Mouse (Mus musculus): ENCODE data around the gene Hoxd13. TPM values are rescaled to one million over a fixed set of nuclear protein-coding genes. Genes with fewer than 3 reads are reported as not detected.

Gene Hoxd13
- polyA plus RNA-seq, 1 experiment from 2014 or later: 0.06 TPM

GRCm38 (mm10) chr2:74655821-74656631 is 12.1 kb upstream of the Hoxd13 start:
- H3K27ac ChIP-seq: no peak overlapping the region
- ATAC-seq (replicated peaks): no peak

GRCm38 (mm10) chr2:74656632-74657021 is 11.5 kb upstream of the Hoxd13 start:
- H3K4me3 ChIP-seq: no peak overlapping the region

More at GRCm38 (mm10) chr2:74655821-74656631, 12.1 kb upstream of the Hoxd13 start:
- Histone ChIP-seq H3K27me3 (replicated peaks) (peaks cover 52% of the 10 kb centered on the region), H3K36me3 (replicated peaks) (no peaks in the 10 kb centered on the region), H3K9ac (no peak overlapping the region), H3K4me2 (peak overlapping the region; percentile 50), H3K9me3 (no peaks in the 10 kb centered on the region), H3K4me1 (peaks cover 12% of the 10 kb centered on the region), H3K4me3 (peak overlapping the region; percentile 28)
- WGBS: 1% methylated on average over 66 of the region's 69 CpGs

GRCm38 (mm10) chr2:74657251-74658023 is 10.7 kb upstream of the Hoxd13 start:
- Histone ChIP-seq H3K9me3 (no peaks in the 10 kb centered on the region), H3K9ac (no peak overlapping the region), H3K4me1 (peaks cover 16% of the 10 kb centered on the region), H3K27ac (no peak overlapping the region), H3K4me2 (no peak overlapping the region), H3K4me3 (0 out of 2 replicates have a peak overlapping the region, but pooled peaks have one; percentile 3), H3K36me3 (replicated peaks) (no peaks in the 10 kb centered on the region), H3K27me3 (replicated peaks) (peaks cover 54% of the 10 kb centered on the region)
- 3% methylated on average over 62 of the region's 62 CpGs for WGBS
- ATAC-seq (replicated peaks): no peak

More at GRCm38 (mm10) chr2:74656632-74657021, 11.5 kb upstream of the Hoxd13 start:
- Histone ChIP-seq H3K36me3 (replicated peaks) (no peaks in the 10 kb centered on the region), H3K27ac (no peak overlapping the region), H3K4me1 (peaks cover 14% of the 10 kb centered on the region), H3K9ac (no peak overlapping the region), H3K27me3 (replicated peaks) (peaks cover 53% of the 10 kb centered on the region), H3K9me3 (no peaks in the 10 kb centered on the region), H3K4me2 (no peak overlapping the region)
- ATAC-seq (replicated peaks): no peak
- WGBS: 1% methylated on average over 4 of the region's 4 CpGs

GRCm38 (mm10) chr2:74658024-74658666 is 10.0 kb upstream of the Hoxd13 start:
- peaks cover 58% of the 10 kb centered on the region for H3K27me3 ChIP-seq (replicated peaks)
- 1% methylated on average over 15 of the region's 15 CpGs for WGBS
- ATAC-seq (replicated peaks): no peak
- 0 out of 2 replicates have a peak overlapping the region, but pooled peaks have one; percentile 3 for H3K4me3 ChIP-seq
- no peaks in the 10 kb centered on the region for H3K9me3 ChIP-seq
- no peaks in the 10 kb centered on the region for H3K36me3 ChIP-seq (replicated peaks)
- H3K4me1 ChIP-seq: peaks cover 16% of the 10 kb centered on the region
- H3K27ac ChIP-seq: no peak overlapping the region
- no peak overlapping the region for H3K4me2 ChIP-seq
- no peak overlapping the region for H3K9ac ChIP-seq

GRCm38 (mm10) chr2:74658667-74659371 is 9.3 kb upstream of the Hoxd13 start:
- H3K9me3 ChIP-seq: no peaks in the 10 kb centered on the region
- no peak overlapping the region for H3K4me2 ChIP-seq
- no peak for ATAC-seq (replicated peaks)
- no peak overlapping the region for H3K27ac ChIP-seq
- peaks cover 63% of the 10 kb centered on the region for H3K27me3 ChIP-seq (replicated peaks)
- no peaks in the 10 kb centered on the region for H3K36me3 ChIP-seq (replicated peaks)
- WGBS: under 1% methylated on average over 47 of the region's 47 CpGs
- peaks cover 16% of the 10 kb centered on the region for H3K4me1 ChIP-seq
- H3K4me3 ChIP-seq: 0 out of 2 replicates have a peak overlapping the region, but pooled peaks have one; percentile 4
- H3K9ac ChIP-seq: no peak overlapping the region

- no peak within 1 kb of the TSS for H3K27ac ChIP-seq
- 2% methylated on average over 28 of the region's 28 CpGs for WGBS
- no peak within 1 kb of the TSS for H3K4me2 ChIP-seq
- ATAC-seq (replicated peaks): no peak
- no peaks in the 10 kb centered on the region for H3K36me3 ChIP-seq (replicated peaks)
- peaks cover 63% of the 10 kb centered on the region for H3K27me3 ChIP-seq (replicated peaks)
- H3K4me1 ChIP-seq: peaks cover 16% of the 10 kb centered on the region
- H3K9me3 ChIP-seq: no peaks in the 10 kb centered on the region
- H3K9ac ChIP-seq: no peak within 1 kb of the TSS
- H3K4me3 ChIP-seq: 0 out of 2 replicates have a peak within 1 kb of the TSS, but pooled peaks have one; percentile 4
Measured at GRCm38 (mm10) chr2:74659507-74660005, 8.6 kb upstream of the Hoxd13 start, which contains the start of gene Evx2. Evx2 (minus strand) TSS chr2:74659557.

- Histone ChIP-seq H3K4me2 (no peak overlapping the region), H3K27ac (no peak overlapping the region), H3K4me1 (peaks cover 12% of the 10 kb centered on the region), H3K9me3 (no peaks in the 10 kb centered on the region), H3K4me3 (no peak overlapping the region), H3K27me3 (replicated peaks) (peaks cover 62% of the 10 kb centered on the region), H3K36me3 (replicated peaks) (no peaks in the 10 kb centered on the region), H3K9ac (no peak overlapping the region)
- 0 out of 2 replicates have a peak, but pooled peaks have one; percentile 33 for ATAC-seq (replicated peaks)
- 4% methylated on average over 30 of the region's 30 CpGs for WGBS
Measured at GRCm38 (mm10) chr2:74660421-74661375, 7.4 kb upstream of the Hoxd13 start.

GRCm38 (mm10) chr2:74661685-74662084 is 6.4 kb upstream of the Hoxd13 start:
- peak; percentile 63 for ATAC-seq (replicated peaks)

GRCm38 (mm10) chr2:74663291-74663925 is 4.7 kb upstream of the Hoxd13 start:
- Histone ChIP-seq H3K36me3 (replicated peaks) (no peaks in the 10 kb centered on the region), H3K9me3 (no peaks in the 10 kb centered on the region), H3K27me3 (replicated peaks) (peaks cover 83% of the 10 kb centered on the region), H3K27ac (no peak overlapping the region), H3K9ac (no peak overlapping the region), H3K4me3 (no peak overlapping the region), H3K4me2 (no peak overlapping the region), H3K4me1 (peaks cover 11% of the 10 kb centered on the region)
- no peak for ATAC-seq (replicated peaks)
- 6% methylated on average over 18 of the region's 18 CpGs for WGBS

More at GRCm38 (mm10) chr2:74661685-74662084, 6.4 kb upstream of the Hoxd13 start:
- Histone ChIP-seq H3K9me3 (no peaks in the 10 kb centered on the region), H3K4me3 (0 out of 2 replicates have a peak overlapping the region, but pooled peaks have one; percentile 4), H3K27me3 (replicated peaks) (peaks cover 70% of the 10 kb centered on the region), H3K9ac (no peak overlapping the region), H3K27ac (no peak overlapping the region), H3K36me3 (replicated peaks) (no peaks in the 10 kb centered on the region), H3K4me2 (peak overlapping the region; percentile 36), H3K4me1 (0 out of 2 replicates have a peak, but pooled peaks cover 7% of the 10 kb centered on the region)
- WGBS: under 1% methylated on average over 14 of the region's 14 CpGs

- H3K4me1 ChIP-seq: peaks cover 10% of the 10 kb centered on the region
- peaks cover 94% of the 10 kb centered on the region for H3K27me3 ChIP-seq (replicated peaks)
- no peak overlapping the region for H3K9ac ChIP-seq
- 3% methylated on average over 7 of the region's 7 CpGs for WGBS
- H3K4me2 ChIP-seq: no peak overlapping the region
- H3K9me3 ChIP-seq: no peaks in the 10 kb centered on the region
- no peak overlapping the region for H3K27ac ChIP-seq
- H3K4me3 ChIP-seq: no peak overlapping the region
- H3K36me3 ChIP-seq (replicated peaks): no peaks in the 10 kb centered on the region
- ATAC-seq (replicated peaks): no peak
Measured at GRCm38 (mm10) chr2:74666411-74666810, 1.7 kb upstream of the Hoxd13 start.
